9 mouse cellular contexts compared by ENCODE assay signal in the genomic region with DNA sequence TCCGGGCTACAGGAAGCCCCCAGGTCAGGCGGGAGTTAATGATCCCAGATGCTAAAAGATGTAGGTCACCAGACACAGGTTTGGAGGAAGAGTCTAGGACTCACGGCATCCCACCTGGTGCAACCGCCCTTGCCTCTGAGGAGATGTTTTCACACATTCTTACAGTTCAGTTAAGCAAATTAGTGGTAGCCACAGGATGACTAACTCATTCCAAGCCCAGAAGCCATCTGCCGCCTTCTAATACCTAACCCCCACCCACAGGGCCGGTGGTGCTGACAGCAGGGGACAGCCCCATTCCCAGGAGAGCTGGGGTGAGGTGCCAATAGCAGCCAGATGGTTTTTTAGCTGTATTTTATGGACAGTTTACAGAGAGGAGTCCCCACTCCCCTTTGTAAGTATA. TPM values are rescaled to one million over a fixed set of nuclear protein-coding genes. Genes with fewer than 3 reads are reported as not detected.
A peak's percentile ranks its signal among the peaks of the same experiment; 100 is the strongest.
DNase-seq lines count a peak whose midpoint lies in the region; ATAC-seq and TF ChIP-seq lines count a peak whose summit lies in the region.
"Had no signal": no experiment of that assay in that cellular context is flagged by ENCODE, and none has a peak within 500 bp of the region (broad histone marks: within the 10 kb centered on the region; RNA-seq: fewer than 3 reads in every experiment).

No protein-coding gene starts in this region.

- 56% methylated on average over 6 of the region's 6 CpGs for WGBS in heart, embryonic 14.5 days
- 22% methylated on average over 6 of the region's 6 CpGs for WGBS in thymus, adult 2 months
- WGBS in liver, embryonic 13.5 days (ENCODE audit: insufficient replicate concordance) = 21% methylated on average over 6 of the region's 6 CpGs

- peak overlapping the region; percentile 90 for H3K4me2 ChIP-seq in heart, embryonic 14.5 days (ENCODE audit: low read length)
- H3K4me2 ChIP-seq in liver, embryonic 13.5 days = peak overlapping the region; percentile 99

- H3K27me3 ChIP-seq in heart, embryonic 14.5 days (ENCODE audit: control insufficient read depth, insufficient read depth, low read length) = no peaks in the 10 kb centered on the region
- H3K27me3 ChIP-seq in thymus, adult 2 months (ENCODE audit: control insufficient read depth, insufficient read depth, low read length) = no peaks in the 10 kb centered on the region
- H3K27me3 ChIP-seq in liver, embryonic 13.5 days = no peaks in the 10 kb centered on the region

- no peak for DNase-seq in heart, postnatal 4 days
- DNase-seq in thymus, adult 2 months = peak; percentile 17
- no peak for DNase-seq in thymus, postnatal 0 days (ENCODE audit: low spot score)
- DNase-seq in liver, embryonic 13.5 days = no peak
- DNase-seq in adrenal gland, adult (ENCODE audit: inconsistent age in 2 of 2, low spot score in 1 of 2) = no peak
- no peak for DNase-seq in layer of hippocampus, adult 9-10 months (ENCODE audit: low spot score)
- DNase-seq in left cerebral cortex, postnatal 36 days (ENCODE audit: low spot score in 2 of 2) = no peak

- 0 out of 4 replicates have a peak overlapping the region, but pooled peaks of 1 of the 2 experiments have one; percentile 14 for H3K27ac ChIP-seq in heart, embryonic 14.5 days (replicated peaks in 1 of 2; ENCODE audit: control insufficient read depth in 1 of 2, insufficient read depth in 1 of 2, low read depth in 2 of 2, low read length in 2 of 2)
- H3K27ac ChIP-seq in thymus, adult 2 months (ENCODE audit: control insufficient read depth, insufficient read depth, low read length) = peak overlapping the region; percentile 69
- H3K27ac ChIP-seq in liver, embryonic 13.5 days = peak overlapping the region; percentile 97
- H3K27ac ChIP-seq: layer of hippocampus, adult 2 months had no signal

- peak overlapping the region; percentile 94; the same call in 1 of the 2 replicates for H3K9ac ChIP-seq in heart, embryonic 14.5 days (ENCODE audit: low read length)
- peak overlapping the region; percentile 99 for H3K9ac ChIP-seq in liver, embryonic 13.5 days

- intact Hi-C loops in left cerebral cortex, postnatal 36 days (cut with DNase I) = no loop called here

- no peak for ATAC-seq in heart, embryonic 14.5 days (ENCODE audit: insufficient number of reproducible peaks, insufficient read depth, low FRiP score, low read depth)
- no peak for ATAC-seq in liver, embryonic 13.5 days (ENCODE audit: low read depth)

- peaks cover 7% of the 10 kb centered on the region; the same call in 1 of the 2 replicates for H3K36me3 ChIP-seq in heart, embryonic 14.5 days (ENCODE audit: control insufficient read depth, insufficient read depth, low read length)
- H3K36me3 ChIP-seq in thymus, adult 2 months (ENCODE audit: control insufficient read depth, insufficient read depth, low read length) = no peaks in the 10 kb centered on the region
- H3K36me3 ChIP-seq in liver, embryonic 13.5 days = peaks cover 42% of the 10 kb centered on the region

- no peak for TF ChIP-seq CTCF in thymus, adult 2 months (IDR thresholded peaks at IDR 0.05; ENCODE audit: borderline replicate concordance, control insufficient read depth, extremely low read depth, insufficient read depth, low read length, poor library complexity)

- no peak for TF ChIP-seq POLR2A in thymus, adult 2 months (IDR thresholded peaks at IDR 0.05; ENCODE audit: control insufficient read depth, extremely low read depth, insufficient read depth, low read length, poor library complexity)

- peaks cover 58 to 73% of the 10 kb centered on the region in 2 experiments for H3K4me1 ChIP-seq in heart, embryonic 14.5 days (ENCODE audit: control insufficient read depth in 2 of 2, insufficient read depth in 2 of 2, low read length in 2 of 2)
- peaks cover 67% of the 10 kb centered on the region for H3K4me1 ChIP-seq in thymus, adult 2 months (replicated peaks; ENCODE audit: control insufficient read depth, insufficient read depth, low read length)
- H3K4me1 ChIP-seq in liver, embryonic 13.5 days (replicated peaks) = peaks cover 72% of the 10 kb centered on the region

- no peaks in the 10 kb centered on the region for H3K9me3 ChIP-seq in heart, embryonic 14.5 days (ENCODE audit: control insufficient read depth, low read length)
- H3K9me3 ChIP-seq in liver, embryonic 13.5 days (replicated peaks) = no peaks in the 10 kb centered on the region

- H3K4me3 ChIP-seq in heart, embryonic 14.5 days (ENCODE audit: control insufficient read depth in 1 of 2, insufficient read depth in 1 of 2, low read depth in 1 of 2, low read length in 2 of 2) = no peak overlapping the region
- no peak overlapping the region for H3K4me3 ChIP-seq in thymus, adult 2 months (ENCODE audit: control insufficient read depth, insufficient read depth, low read length)
- peak overlapping the region; percentile 97 for H3K4me3 ChIP-seq in liver, embryonic 13.5 days (replicated peaks)
- H3K4me3 ChIP-seq: layer of hippocampus, adult 2 months had no signal

RNA-seq across cellular contexts. Expression of gene Zfpm1, which starts 3.8 kb away (rescaled TPM):
- polyA plus RNA-seq in heart, embryonic 14.5 days (2014; fragmentation: Nextera tagmentation; extraction: Ambion mirVana) = 4.4 and 6.1 TPM in 2 replicates
- 10 to 100 TPM; 45.7 to 47.0 TPM for total RNA-seq in heart, postnatal 4 days (2021)
- polyA plus RNA-seq in thymus, adult 2 months (2012; rRNA removed) = 100 and 134 TPM in 2 replicates
- polyA plus RNA-seq in thymus, postnatal 0 days (2015; fragmentation: Nextera tagmentation; extraction: Ambion mirVana) = 3.9 and 5.4 TPM in 2 replicates
- polyA plus RNA-seq in liver, embryonic 13.5 days (2015; fragmentation: Nextera tagmentation; extraction: Ambion mirVana) = 10.0 and 11.7 TPM in 2 replicates
- total RNA-seq in left cerebral cortex, postnatal 36 days (2021) = 10 to 100 TPM; 33.9 to 35.3 TPM
